Mouse (Mus musculus) CD8-positive naive resting alpha-beta T cell, adult 2 months (primary cell): ENCODE results near the gene Catsperg1.
"Not testable (repeated sequence)": the region's sequence is repeated elsewhere in the genome, so short reads cannot be mapped to it uniquely, and the experiment has no call there.

ENCODE experiments used
- DNase-seq, 2 experiments: peaks; one replicate each; pipeline ENCODE4 v3.0.0; 2022; ENCODE audit warnings: low read depth in 2 of 2, low spot score in 2 of 2

Catsperg1 gene

GRCm38 (mm10) chr7:29213675-29214082 lies at the start of gene Catsperg1:
Gene Catsperg1, minus strand, starts transcription at chr7:29214035.
- DNase-seq, result no peak

- no peak for DNase-seq
Measured at GRCm38 (mm10) chr7:29262151-29262550, 48.3 kb upstream of the Catsperg1 start.

- DNase-seq, result no peak
Measured at GRCm38 (mm10) chr7:29259781-29260730, 46.2 kb upstream of the Catsperg1 start.

DNA sequence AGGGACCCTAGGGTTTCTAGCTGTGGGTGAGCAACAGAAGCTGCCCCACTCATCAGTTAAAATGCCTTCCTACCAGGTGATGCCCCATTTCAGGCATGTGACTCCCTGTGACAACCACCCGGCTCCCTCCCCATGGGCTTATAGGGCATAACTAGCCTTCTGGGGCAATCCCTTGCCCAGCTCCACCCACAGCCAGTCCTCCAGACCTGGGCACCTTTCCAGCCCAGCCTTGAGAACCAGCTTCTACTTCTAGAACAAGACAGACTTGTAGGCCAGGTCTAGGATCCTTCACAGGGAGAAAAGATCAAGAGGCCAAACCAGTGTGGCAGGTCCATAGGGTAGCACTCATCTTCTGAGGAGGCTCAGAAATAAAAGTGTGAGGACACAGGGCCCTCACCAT lies 43.5 kb upstream of the Catsperg1 start:
- DNase-seq, result no peak

- DNase-seq, result no peak
Measured at GRCm38 (mm10) chr7:29255875-29256274, 42.0 kb upstream of the Catsperg1 start.

DNA sequence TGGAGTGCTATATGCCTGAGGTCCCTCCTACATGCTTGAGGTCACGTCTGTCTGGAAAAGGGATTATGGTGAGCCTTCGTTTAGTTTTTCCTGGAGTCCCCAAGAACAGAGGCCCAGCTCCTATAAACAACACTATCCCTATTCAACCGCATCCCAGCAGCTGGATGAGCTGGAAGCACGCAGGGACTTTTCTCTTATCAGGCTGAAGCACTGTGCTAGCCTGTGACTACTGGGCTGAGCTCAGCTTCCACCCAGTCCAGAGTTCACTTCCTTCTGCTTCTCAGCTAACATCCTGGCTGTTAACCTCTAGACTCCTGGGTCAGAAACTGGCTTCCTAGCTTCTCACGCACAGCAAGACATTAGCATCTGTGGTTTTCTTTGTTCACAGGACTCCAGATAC lies 40.0 kb upstream of the Catsperg1 start:
- DNase-seq, result no peak

- no peak for DNase-seq
Measured at GRCm38 (mm10) chr7:29251166-29251565, 37.3 kb upstream of the Catsperg1 start.

GRCm38 (mm10) chr7:29248261-29248841 lies 34.5 kb upstream of the Catsperg1 start, which contains the start of gene 2200002D01Rik:
Gene 2200002D01Rik, minus strand, starts transcription at chr7:29248466.
- DNase-seq, result peak in 1 of 2 experiments; percentile 14

GRCm38 (mm10) chr7:29247706-29248105 lies 33.9 kb upstream of the Catsperg1 start:
- DNase-seq, result no peak

DNA sequence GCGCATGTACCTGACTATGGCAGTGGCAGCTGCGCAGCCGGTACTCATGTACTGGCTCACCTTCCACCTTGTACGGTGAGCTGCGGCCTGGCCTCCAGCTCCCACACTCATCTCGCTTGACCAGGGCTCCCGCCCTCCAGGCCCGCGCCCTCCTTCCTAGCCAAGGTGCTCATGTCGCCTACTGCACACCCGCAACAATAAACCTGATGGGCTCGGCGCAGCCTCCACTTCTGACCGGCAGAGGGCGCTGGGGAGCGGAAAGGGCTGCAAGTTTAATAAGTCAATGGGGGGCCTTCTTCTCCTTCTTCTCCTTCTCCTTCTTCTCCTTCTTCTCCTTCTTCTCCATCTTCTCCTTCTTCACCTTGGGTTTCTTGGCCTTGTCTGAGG lies 33.5 kb upstream of the Catsperg1 start:
- peak; percentile 75 to 80 for DNase-seq

- DNase-seq, result no peak
Measured at GRCm38 (mm10) chr7:29246619-29247313, 32.9 kb upstream of the Catsperg1 start.

DNA sequence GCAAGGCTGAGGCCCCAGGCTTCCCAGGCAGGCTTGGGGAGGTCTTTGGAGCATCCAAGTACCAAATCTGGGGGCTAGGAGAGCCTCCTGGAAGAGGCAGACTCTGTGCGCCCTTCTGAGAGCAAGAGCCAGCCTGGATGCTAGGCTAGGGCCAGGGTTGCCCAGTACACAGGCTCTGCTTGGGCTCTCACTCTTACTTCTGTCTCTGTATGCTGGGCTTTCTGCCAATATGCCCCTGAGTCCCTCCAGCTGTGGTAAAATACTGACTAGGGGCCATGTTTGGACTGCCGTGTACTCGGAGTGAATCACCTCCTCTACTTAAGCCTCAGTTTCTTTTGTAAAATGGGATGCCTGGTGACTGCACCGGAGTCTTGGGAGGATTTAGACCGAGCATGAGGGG lies 32.2 kb upstream of the Catsperg1 start:
- DNase-seq, result no peak

GRCm38 (mm10) chr7:29244732-29245416 lies 31.0 kb upstream of the Catsperg1 start:
- DNase-seq, result peak; percentile 15 to 44

DNA sequence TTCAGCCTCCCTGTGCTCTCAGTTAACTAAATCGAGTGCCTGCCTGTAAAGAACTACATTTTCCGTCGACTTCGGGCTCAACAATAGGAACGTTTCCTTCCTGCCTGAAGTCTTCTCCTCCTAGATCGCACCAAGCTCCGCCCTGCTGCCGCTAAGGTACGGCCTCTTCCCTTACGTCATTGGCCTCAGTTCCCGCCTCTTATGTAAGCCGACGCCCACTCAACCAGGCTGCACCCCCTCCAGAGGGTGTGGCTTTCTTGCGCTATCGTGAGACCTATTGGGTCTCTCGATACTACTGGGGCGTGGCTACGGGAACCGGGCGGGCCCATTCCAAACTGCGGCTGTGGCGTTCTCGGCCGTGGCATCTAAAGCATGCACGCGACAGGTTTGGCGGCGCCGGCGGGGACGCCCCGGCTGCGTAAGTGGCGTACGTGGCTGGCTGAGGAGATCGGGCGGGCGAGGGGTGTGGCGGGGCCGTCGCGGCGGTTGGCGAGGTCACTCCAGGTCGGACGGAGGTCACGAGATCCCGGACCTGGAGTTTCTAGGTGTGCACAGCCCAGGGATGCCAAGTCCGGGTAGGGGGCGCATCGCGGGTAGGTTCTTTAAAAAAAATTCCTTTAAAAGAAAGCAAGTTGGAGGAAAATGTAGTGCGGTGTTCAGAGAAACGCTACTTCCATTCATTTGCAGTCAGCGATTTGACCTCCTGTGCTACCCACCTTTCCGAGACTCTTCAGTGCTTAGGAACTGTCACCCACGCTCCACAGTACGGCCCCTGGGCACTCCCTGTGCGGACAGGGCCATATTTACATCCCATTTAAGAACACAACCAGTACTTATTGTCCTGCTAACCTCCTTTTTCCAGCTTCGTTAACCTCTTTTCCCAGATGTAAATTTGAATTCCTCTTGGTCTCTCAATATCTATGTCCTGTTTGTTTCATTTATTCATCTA lies 24.5 kb upstream of the Catsperg1 start, which contains the start of gene Yif1b:
Gene Yif1b (plus strand): TSS at position 311 of the 949 bp plus-strand sequence.
- peak; percentile 97 to 98 for DNase-seq

- not testable (repeated sequence) for DNase-seq
Measured at GRCm38 (mm10) chr7:29237596-29237995, 23.8 kb upstream of the Catsperg1 start.

- no peak for DNase-seq
Measured at GRCm38 (mm10) chr7:29236593-29236992, 22.8 kb upstream of the Catsperg1 start.

GRCm38 (mm10) chr7:29234661-29235060 lies 20.8 kb upstream of the Catsperg1 start:
- no peak for DNase-seq

DNA sequence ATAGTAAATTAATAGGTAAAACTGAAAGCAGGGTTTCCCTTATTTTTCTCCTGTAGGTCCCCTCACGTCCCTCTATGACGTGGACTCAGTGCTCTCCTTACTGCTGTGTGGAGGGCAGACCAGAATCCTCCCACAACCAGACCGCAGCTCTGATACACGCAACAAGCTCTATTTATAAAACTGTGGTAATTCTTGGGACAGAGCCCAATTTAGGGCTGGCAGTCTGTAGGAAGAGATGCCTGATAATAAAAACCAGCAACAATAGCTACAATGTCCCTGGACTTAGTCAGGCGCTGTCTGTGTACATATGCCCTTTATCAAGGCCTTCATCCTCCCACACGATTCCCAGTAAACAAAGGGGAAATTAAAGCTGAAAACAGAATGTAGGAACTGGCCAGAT lies 19.9 kb upstream of the Catsperg1 start:
- DNase-seq, result no peak

DNA sequence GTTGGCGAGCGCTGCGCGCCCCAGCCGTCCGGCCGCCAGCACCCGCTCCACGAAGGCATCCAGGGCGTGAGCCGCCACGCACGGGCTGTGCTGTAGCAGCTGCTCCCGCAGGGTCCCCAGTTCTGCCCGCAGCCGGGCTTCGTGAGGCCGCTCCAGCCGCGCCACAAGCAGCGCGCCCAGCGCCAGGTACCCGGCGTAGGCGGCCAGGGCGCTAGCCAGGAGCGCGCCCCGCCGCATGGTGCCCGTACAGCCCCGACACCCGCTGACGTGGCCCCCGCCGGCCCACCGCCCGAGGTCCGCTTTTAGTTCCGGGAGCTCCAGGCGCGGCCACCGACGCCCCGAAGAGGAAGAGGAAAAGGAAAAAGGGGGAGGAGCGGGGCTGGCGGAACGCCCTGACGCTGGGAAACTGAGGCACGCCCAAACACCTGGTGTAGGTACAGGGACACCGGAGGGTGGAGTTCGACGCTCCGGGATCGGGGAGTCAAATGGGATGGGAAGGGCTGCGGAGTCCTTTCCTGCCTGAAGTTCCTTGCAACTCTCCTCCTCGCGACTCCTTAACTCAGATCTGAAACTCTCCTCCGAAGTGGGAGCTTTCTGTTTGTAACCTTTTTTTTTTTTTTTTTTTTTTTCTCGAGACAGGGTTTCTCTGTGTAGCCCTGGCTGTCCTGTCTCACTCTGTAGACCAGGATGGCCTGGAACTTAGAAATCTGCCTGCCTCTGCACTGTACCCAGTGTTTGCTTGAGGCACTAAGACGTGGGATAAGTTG lies 18.6 kb upstream of the Catsperg1 start, which contains the start of gene Kcnk6:
Gene Kcnk6 (minus strand): TSS at position 269 of the 767 bp plus-strand sequence.
- no peak for DNase-seq
